Mouse (Mus musculus) heart, postnatal 36 days (tissue): ENCODE measurements around the gene Cradd. TPM values are rescaled to one million over a fixed set of nuclear protein-coding genes. Genes with fewer than 3 reads are reported as not detected.
A peak's percentile ranks its signal among the peaks of the same experiment; 100 is the strongest.

Experiments used
- DNase-seq, 2 experiments: peaks; one replicate each; pipeline ENCODE4 v3.0.0; 2021 to 2022
- intact Hi-C: fragments of 180-260 bp; cut with DNase I; formaldehyde crosslinking; loops from one replicate; pipeline ENCODE4 v1.15.1; 2025
- total RNA-seq, 2 experiments: library from RNA; stranded (reverse); gene quantifications; 2 replicates each; pipeline ENCODE4 v1.2.3; 2021

Cradd gene
- total RNA-seq, 2 experiments from 2014 or later, result 8.8 to 12.5 TPM

- no peak for DNase-seq
- intact Hi-C loops, result no loop called here
These were observed 14.3 kb downstream of the Cradd start for GRCm38 (mm10) chr10:95309412-95310322.

DNA sequence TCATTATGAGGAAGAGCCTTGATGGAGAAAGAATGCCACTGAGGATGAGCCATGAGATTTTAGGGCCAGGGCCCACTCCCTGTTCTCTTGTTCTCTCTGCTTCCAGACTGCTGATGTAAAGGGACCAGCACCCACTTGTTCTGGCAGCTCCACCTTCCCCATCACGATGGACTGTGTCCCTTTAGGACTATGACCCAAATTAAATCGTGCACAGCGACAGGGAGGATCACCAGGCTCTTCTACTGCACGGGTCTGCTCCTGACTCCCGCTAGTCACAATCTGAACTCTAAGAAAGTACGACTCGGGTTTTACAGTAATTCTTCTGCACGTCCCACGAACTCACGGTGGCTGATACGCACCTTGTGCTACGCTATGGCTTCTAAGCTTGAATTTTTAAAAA is 14.9 kb downstream of the Cradd start:
- intact Hi-C loops, result no loop called here
- no peak for DNase-seq

DNA sequence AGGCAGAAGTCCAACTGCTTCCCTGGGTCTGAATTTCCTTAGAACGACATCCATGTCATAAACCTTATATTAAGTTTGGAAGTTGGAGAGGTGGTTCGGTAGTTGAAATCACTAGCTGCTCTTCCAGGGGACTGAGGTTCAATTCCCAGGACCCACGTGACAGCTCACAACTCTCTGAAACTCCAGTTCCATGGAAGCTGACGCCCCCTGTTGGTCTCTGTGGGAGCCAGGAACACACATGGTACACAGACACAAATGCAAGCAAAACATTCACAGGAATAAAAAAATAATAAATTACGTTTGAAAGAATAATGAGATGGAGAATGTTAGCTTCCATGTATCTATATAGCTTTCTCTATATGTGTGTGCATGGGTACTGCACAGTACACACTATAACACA is 16.0 kb downstream of the Cradd start:
- no peak for DNase-seq
- intact Hi-C loops, result no loop called here

DNA sequence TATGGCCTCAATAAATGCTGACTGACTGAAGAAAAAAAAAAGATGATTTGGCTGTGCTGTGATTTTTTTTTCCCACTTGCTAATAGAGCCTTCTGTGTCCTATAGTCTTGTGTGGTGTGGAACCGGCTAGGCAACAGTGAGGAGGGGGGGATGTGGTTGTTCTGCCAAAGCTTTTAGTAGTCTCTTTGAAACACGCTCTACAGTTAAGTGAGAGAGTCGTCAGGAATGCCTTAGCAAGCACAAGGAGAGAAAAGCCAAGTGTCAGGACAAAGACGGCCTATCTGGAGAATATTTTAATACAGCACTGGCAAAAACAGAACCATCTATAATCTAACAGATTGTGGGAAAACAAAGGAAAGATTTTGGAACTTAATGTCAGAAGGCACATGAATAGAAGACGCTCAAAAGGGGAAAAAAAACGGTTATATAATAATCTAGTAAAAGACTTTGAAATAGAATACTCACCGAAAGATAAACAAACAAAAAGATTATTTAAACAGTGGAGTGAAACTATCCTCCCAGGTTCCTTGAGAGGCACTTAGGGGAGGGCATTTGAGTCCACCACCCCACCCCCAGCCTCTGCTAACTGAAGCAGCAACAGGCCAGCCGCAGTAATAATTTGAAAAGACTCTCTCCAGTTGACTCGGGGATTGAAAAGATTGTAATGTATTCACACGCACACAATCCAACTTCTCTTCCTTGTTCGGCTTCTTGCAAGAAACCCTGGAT is 16.9 kb downstream of the Cradd start:
- intact Hi-C loops, result no loop called here
- no peak for DNase-seq

- DNase-seq, result no peak
- intact Hi-C loops, result no loop called here
These were observed 19.7 kb downstream of the Cradd start for GRCm38 (mm10) chr10:95304240-95304639.

GRCm38 (mm10) chr10:95302211-95303163 is 21.4 kb downstream of the Cradd start:
- intact Hi-C loops, result no loop called here
- DNase-seq, result no peak

GRCm38 (mm10) chr10:95300178-95300793 is 23.6 kb downstream of the Cradd start:
- intact Hi-C loops, result no loop called here

DNA sequence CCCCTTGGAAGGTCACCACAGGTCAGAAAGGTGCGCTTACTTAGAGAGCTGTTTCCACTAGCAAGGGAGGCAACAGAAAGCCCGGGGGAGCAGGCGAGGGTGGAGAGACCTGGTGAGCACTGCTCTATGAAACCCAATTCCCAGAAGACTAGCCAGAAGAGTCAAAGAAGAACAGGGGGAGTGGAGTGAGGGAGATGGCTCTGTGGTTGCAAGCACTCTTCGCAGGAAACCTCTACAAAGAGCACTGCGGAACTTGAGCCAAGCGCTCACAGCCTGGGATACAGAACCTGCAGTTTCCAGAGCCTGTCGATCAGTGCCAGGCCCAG is 24.2 kb downstream of the Cradd start:
- DNase-seq, result no peak
- intact Hi-C loops, result no loop called here

More at GRCm38 (mm10) chr10:95300178-95300793, 23.6 kb downstream of the Cradd start:
- DNase-seq, result no peak

- DNase-seq, result no peak
- intact Hi-C loops, result no loop called here
These were observed 24.7 kb downstream of the Cradd start for GRCm38 (mm10) chr10:95299010-95299807.

GRCm38 (mm10) chr10:95298504-95298903 is 25.4 kb downstream of the Cradd start:
- intact Hi-C loops, result no loop called here
- DNase-seq, result no peak

- peak; percentile 44 to 55 for DNase-seq
- intact Hi-C loops, result no loop called here
These were observed 26.2 kb downstream of the Cradd start for GRCm38 (mm10) chr10:95297690-95298104.

DNA sequence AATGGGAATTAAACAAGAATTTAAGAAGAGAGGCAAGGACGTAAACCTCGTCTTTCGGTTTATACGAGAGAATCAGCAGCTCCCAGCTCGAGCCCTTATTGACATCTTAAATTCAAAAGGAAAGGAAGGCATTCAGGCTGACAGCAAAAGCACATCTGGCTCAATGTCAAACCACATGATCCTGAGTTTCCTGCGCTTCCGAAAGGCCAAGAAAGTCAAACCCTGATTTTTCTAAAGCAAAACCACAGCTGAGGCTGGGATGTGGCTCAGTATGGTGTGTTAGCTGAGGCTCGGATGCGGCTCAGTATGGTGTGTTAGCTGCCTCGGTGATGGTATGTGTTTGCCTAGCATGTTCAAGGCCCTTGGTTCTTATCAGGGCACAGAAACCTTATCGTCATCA is 26.9 kb downstream of the Cradd start:
- intact Hi-C loops, result no loop called here
- peak in 1 of 2 experiments; percentile 58 for DNase-seq

DNA sequence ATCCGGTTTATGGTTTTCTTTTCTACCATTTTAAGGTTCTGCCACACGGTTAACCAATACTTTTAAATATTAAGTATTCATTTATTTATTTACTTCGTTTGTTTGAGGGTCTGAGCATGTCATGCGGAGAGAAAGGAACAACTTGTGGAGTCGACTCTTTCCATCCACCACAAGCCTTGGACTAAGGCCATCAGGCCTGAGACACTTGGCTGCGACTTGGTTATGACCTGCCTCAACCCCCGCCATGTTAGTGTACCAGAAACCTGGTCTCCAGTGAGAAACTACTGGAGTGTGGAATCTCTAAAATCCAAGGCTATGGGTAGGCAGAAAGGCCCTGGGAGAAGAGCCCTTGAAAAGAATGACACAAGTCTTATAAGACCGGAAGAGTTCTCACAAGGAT is 30.7 kb downstream of the Cradd start:
- intact Hi-C loops, result no loop called here
- DNase-seq, result no peak

- DNase-seq, result no peak
- intact Hi-C loops, result no loop called here
These were observed 31.7 kb downstream of the Cradd start for GRCm38 (mm10) chr10:95292269-95292668.

DNA sequence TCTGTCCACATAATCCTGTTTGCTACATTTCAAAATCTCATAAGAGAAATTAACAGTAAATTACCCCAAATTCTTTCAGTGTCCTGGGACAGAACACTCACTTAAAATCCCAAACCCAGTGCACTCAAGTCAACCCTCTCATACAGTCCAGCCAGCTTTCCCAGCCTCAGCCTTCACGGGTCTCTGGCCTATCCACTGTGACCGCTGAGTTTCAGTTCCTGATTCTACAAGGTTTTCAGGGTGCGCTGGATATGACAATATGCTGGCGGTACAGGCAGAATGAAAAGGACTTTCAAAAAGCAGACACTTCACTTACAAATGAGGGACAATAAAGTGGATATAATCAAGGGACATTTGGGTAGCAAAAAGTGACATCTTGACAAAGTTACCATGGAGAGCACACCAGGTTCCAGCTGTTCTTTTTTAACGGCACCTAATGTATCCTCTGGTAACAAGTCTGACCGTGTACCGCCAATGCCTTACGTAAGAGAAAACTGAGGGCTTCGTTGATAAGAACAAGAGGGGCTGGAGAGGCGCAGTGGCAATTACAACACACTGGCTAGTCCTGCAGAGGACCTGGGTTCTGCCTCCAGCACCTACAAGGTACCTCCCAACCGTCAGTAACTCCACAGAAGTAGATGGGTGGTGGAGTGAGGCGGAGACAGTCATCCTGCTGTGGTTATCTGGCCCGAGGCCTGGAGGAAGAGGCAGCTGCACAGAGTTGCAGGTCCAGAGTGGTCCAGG is 32.6 kb downstream of the Cradd start:
- DNase-seq, result no peak
- intact Hi-C loops, result no loop called here

DNA sequence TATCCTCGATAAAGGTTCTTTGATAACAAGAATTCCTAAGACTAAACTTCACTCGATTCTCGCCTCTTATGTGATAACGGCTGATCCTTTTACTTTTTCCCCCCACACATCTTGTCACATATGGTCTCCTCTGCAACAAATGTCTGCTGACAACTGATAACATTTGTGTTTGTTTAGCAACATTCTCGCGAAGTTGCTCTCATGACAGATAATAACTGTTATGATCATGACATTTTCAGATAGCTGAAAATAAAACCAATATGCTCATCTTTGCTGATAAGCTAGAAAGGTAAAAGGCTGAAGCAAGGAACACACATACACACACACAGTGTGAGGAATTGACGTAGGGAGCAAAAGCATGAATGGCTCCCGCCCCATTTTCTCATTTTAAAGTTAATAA is 34.1 kb downstream of the Cradd start:
- intact Hi-C loops, result no loop called here
- no peak for DNase-seq

- DNase-seq, result no peak
- intact Hi-C loops, result no loop called here
These were observed 35.7 kb downstream of the Cradd start for GRCm38 (mm10) chr10:95288206-95288605.

DNA sequence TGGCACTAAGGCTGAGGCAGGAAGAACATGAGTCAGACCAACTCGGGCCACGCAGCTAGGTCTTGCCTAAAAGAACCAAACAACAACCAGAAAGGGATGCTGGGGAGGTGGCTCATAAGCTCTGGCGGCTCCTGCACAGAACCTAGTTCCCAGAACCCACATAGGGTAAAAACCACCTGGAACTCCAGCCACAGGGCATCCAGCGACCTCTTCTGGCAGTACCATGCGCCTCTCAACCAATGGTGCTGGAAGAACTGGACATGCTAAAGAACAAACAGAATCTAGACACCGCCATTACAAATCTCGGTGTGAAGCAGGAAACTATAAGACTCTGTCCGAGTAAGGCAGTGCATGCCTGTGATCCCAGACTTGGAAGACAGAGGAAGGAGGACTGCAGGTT is 36.6 kb downstream of the Cradd start:
- no peak for DNase-seq
- intact Hi-C loops, result no loop called here

GRCm38 (mm10) chr10:95283434-95283833 is 40.5 kb downstream of the Cradd start:
- no peak for DNase-seq
- intact Hi-C loops, result no loop called here
